Mouse (Mus musculus) midbrain, embryonic 11.5 days (tissue): ENCODE results near the gene Npm3. TPM values are rescaled to one million over a fixed set of nuclear protein-coding genes. Genes with fewer than 3 reads are reported as not detected.

Experiments used
- ATAC-seq: fragments of 200-750 bp; cut with Nextera tagmentation; 2 replicates; pipeline ENCODE4 v1.8.0; 2017; ENCODE audit warnings: moderate TSS enrichment, moderate library complexity; ENCODE audit not compliant: low FRiP score
- DNase-seq: peaks from one replicate; pipeline ENCODE4 v3.0.0; 2015; ENCODE audit warnings: low spot score; ENCODE audit errors: missing footprints
- H3K27ac ChIP-seq: fragments of 300-500 bp; sonication (generic); 2 replicates; pipeline ENCODE4 v1.5.1; 2014; ENCODE audit warnings: low read depth, low read length
- H3K27me3 ChIP-seq: fragments of 300-500 bp; sonication (generic); 2 replicates; pipeline ENCODE4 v1.6.1; 2014; ENCODE audit warnings: mild to moderate bottlenecking, low read length, moderate library complexity, mixed read lengths; ENCODE audit not compliant: control insufficient read depth, insufficient read depth
- H3K36me3 ChIP-seq: fragments of 300-500 bp; sonication (generic); 2 replicates; pipeline ENCODE4 v1.6.1; 2014; ENCODE audit warnings: mild to moderate bottlenecking, low read length, moderate library complexity, mixed read lengths; ENCODE audit not compliant: control insufficient read depth, insufficient read depth
- H3K4me1 ChIP-seq: fragments of 300-500 bp; sonication (generic); 2 replicates; pipeline ENCODE4 v1.6.1; 2014; ENCODE audit warnings: low read length; ENCODE audit not compliant: control insufficient read depth, insufficient read depth
- H3K4me2 ChIP-seq: fragments of 300-500 bp; sonication (generic); 2 replicates; pipeline ENCODE4 v1.6.1; 2014; ENCODE audit warnings: mild to moderate bottlenecking, moderate library complexity
- H3K4me3 ChIP-seq: fragments of 300-500 bp; sonication (generic); 2 replicates; pipeline ENCODE4 v1.5.1; 2014; ENCODE audit warnings: low read depth, low read length
- H3K9ac ChIP-seq: fragments of 300-500 bp; sonication (generic); 2 replicates; pipeline ENCODE4 v1.6.1; 2014; ENCODE audit warnings: low read length
- H3K9me3 ChIP-seq: fragments of 300-500 bp; sonication (generic); 2 replicates; pipeline ENCODE4 v1.6.1; 2016; ENCODE audit warnings: low read length; ENCODE audit not compliant: control insufficient read depth
- WGBS: fragments of 180-500 bp; shearing (Covaris S2); extraction: QIAGEN DNeasy Blood & Tissue Kit; methylation state at CpG from one replicate; pipeline ENCODE4 v1.1.7; 2014; 5-methylcytosine and 5-hydroxymethylcytosine counted together
- polyA plus RNA-seq: library from polyadenylated mRNA; unstranded; fragments of >200 nt; fragmentation: Nextera tagmentation; extraction: Ambion mirVana; gene quantifications from 2 replicates; pipeline ENCODE4 v1.2.1, GENCODE M21; 2014

Gene Npm3
- polyA plus RNA-seq, 1 experiment from 2014 or later: 10.4 TPM

DNA sequence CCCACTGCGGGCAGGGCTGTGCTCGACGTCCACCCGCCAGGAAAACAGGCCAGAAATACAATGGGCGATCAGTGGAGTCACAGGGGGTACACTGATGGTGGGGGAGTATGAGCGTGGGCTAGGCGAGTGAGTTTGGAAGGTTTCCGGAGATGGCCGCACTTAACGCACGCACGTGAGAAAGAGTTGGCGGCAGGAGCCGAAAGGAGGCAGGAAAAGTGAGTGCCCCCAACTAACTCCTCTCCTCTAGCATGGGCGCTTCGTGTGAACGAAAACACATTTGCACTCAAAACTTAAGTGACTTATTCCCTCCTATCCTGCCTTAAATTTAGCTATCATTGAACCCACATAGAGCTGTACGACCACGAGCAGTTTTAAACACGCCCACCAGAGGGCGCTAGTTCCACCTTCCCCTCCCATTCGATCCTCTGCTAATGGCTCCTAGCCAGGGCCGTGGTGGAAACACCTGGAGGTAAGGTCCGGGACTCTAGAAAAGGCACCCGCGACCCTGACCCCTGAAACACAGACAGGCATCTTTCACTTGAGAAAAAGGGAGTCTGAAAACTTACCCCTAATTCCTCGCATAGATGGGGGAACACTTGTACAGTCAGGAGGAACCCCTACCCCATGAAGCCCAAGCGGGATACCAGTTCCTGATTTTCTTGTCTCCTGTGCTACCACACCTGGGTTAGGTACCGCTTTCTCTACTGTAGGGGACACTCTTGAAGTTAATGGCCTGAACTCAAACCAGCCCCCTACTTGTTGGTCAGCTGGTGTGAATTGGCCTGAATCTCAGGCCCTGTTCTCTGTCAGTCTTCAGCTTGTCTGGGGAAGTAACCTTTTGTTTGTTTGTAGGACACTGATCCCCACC lies 3.0 kb downstream of the Npm3 start:
- H3K9ac ChIP-seq: no peak overlapping the region
- H3K27ac ChIP-seq: no peak overlapping the region
- no peak overlapping the region for H3K4me3 ChIP-seq
- ATAC-seq: peak; percentile 31; the same call in 1 of the 2 replicates
- no peaks in the 10 kb centered on the region for H3K9me3 ChIP-seq
- H3K4me2 ChIP-seq: no peak overlapping the region
- H3K36me3 ChIP-seq: no peaks in the 10 kb centered on the region
- WGBS: 8% methylated on average over 29 of the region's 29 CpGs
- peaks cover 24% of the 10 kb centered on the region for H3K4me1 ChIP-seq
- H3K27me3 ChIP-seq: peaks cover 59% of the 10 kb centered on the region
- DNase-seq: peak; percentile 98

DNA sequence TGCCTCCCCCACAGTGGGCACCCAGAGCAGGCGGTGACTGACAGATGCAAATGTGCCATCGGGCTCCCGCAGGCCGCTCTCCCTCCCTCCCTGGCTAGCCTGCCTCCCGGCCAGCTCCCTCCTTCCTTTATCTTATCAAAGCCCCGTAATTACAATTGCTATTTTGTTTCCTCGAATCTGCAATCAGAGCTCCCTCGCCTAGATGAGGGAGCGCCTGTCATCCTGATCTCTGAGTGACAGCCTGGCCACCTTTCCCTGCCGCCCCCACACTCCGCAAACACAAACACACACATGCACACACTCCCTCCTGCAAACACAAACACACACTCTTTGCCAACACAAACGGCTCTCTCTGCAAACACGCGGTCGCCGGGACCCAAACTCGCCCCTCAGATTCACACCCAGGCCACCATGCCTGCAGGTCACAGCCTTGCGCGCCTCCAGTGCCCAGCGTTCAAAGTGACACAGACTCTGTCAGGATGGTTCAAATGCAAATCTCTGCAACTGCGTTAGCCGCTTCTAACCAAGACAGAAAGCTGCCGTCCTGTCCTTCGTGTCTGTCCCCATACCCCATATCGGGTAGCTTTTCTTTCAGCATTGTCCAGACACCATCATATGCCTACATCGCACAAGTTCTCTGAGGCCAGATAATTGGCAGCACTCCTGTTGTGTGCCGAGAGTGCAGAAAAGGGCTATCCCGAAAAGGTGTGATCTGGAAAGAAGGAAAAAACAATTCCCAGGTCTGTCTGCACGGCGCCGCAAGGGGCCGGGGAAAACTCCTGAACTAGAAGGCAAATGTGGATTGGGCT lies 3.8 kb downstream of the Npm3 start:
- WGBS: 1% methylated on average over 32 of the region's 32 CpGs
- ATAC-seq: no peak
- Histone ChIP-seq H3K9me3 (no peaks in the 10 kb centered on the region), H3K4me1 (peaks cover 24% of the 10 kb centered on the region), H3K4me3 (no peak overlapping the region), H3K9ac (no peak overlapping the region), H3K36me3 (no peaks in the 10 kb centered on the region), H3K4me2 (no peak overlapping the region), H3K27ac (no peak overlapping the region), H3K27me3 (peaks cover 67% of the 10 kb centered on the region)
- peak; percentile 92 for DNase-seq

- Histone ChIP-seq H3K36me3 (no peaks in the 10 kb centered on the region), H3K4me2 (no peak overlapping the region), H3K27ac (no peak overlapping the region), H3K27me3 (peaks cover 85% of the 10 kb centered on the region), H3K9me3 (no peaks in the 10 kb centered on the region), H3K4me1 (peaks cover 20% of the 10 kb centered on the region), H3K9ac (no peak overlapping the region), H3K4me3 (no peak overlapping the region)
- ATAC-seq (no peak), DNase-seq (peak; percentile 92)
- WGBS: 16% methylated on average over 7 of the region's 7 CpGs
Observed at GRCm38 (mm10) chr19:45743619-45744018, 5.8 kb downstream of the Npm3 start.

DNA sequence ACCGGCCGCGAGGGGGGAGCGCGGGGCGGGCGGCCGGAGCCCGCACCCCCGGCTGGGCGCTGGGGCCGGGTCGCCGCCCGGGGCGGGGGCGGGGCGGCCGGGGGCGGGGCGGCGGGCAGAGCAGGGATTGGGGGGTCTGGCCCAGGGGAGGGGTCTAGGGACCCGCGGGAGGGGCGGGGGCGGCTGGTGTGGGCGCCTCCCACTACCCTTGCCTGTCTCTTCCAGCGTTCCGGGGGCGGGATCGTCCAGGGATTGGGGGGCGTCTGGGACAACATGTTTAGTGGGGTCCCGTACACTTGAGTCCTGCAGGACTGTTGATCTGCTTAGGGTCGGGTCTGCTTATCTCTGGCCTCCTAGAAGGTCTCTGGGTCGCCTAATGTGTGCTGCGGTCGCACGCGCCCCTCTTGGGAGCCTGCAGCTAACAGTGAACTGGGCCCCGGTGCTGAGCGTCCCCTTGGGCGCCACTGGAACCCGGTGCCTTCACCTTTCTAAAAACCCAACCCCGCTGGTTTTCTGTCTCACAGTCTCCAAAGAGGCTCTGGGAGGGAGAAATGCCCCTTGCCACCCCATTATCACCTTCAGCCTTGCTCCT lies 6.3 kb downstream of the Npm3 start:
- peaks cover 91% of the 10 kb centered on the region for H3K27me3 ChIP-seq

DNA sequence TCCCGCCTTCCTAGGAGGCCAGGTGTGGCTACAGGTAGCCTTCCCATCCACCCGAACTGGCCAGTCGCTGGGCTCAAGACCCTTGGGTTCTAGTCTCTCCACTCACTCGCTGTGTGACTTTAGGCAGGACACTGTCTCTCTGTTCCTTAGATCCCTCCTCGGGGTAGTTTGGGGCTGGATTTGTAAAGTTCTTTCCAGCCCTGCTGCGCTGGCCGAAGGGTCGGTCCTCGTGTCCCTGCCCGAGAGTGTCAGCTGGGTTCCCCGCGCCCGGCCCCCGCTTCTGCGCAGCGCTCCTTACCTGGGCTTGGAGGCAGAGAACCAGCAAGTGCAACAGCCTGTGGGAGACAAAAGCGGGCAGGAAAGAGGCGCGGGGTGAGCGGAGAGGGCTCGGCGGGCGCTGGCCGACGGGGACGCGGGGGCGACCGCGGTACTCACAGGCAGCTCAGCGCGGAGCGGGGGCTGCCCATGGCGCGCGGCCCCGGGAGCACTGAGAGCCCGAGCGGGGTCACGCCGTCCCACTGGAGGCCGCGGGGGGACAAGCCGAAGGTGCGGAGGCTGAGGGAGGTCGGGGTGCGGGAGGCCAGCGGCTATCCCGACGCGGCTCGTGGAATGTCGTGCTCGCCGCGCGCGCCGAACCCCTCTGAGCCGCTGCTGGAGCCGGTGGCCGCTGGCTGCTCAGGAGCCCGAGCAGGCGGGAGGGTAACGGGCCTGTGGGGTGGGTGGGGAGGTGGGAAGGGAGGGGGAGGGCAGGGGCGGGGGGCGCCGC lies 7.0 kb downstream of the Npm3 start, which contains the start of gene Fgf8:
Gene Fgf8 (minus strand): TSS at position 698 of the 766 bp plus-strand sequence.
- peaks cover 22% of the 10 kb centered on the region for H3K4me1 ChIP-seq
- H3K9ac ChIP-seq: peak within 1 kb of the TSS; percentile 47
- ATAC-seq (no peak), DNase-seq (peak; percentile 94)
- H3K36me3 ChIP-seq: no peaks in the 10 kb centered on the region
- H3K9me3 ChIP-seq: no peaks in the 10 kb centered on the region
- no peak within 1 kb of the TSS for H3K27ac ChIP-seq
- peak within 1 kb of the TSS; percentile 61 for H3K4me2 ChIP-seq
- peak within 1 kb of the TSS; percentile 38 for H3K4me3 ChIP-seq
- peaks cover 98% of the 10 kb centered on the region for H3K27me3 ChIP-seq
- under 1% methylated on average over 38 of the region's 68 CpGs for WGBS

More for the DNA sequence above, 6.3 kb downstream of the Npm3 start:
- ATAC-seq (no peak), DNase-seq (peak; percentile 92)
- H3K36me3 ChIP-seq: no peaks in the 10 kb centered on the region
- H3K4me3 ChIP-seq: peak overlapping the region; percentile 38
- WGBS: 1% methylated on average over 18 of the region's 44 CpGs
- H3K4me1 ChIP-seq: peaks cover 17% of the 10 kb centered on the region
- no peak overlapping the region for H3K27ac ChIP-seq
- H3K9me3 ChIP-seq: no peaks in the 10 kb centered on the region
- H3K9ac ChIP-seq: no peak overlapping the region; the same call in 1 of the 2 replicates
- peak overlapping the region; percentile 61 for H3K4me2 ChIP-seq

DNA sequence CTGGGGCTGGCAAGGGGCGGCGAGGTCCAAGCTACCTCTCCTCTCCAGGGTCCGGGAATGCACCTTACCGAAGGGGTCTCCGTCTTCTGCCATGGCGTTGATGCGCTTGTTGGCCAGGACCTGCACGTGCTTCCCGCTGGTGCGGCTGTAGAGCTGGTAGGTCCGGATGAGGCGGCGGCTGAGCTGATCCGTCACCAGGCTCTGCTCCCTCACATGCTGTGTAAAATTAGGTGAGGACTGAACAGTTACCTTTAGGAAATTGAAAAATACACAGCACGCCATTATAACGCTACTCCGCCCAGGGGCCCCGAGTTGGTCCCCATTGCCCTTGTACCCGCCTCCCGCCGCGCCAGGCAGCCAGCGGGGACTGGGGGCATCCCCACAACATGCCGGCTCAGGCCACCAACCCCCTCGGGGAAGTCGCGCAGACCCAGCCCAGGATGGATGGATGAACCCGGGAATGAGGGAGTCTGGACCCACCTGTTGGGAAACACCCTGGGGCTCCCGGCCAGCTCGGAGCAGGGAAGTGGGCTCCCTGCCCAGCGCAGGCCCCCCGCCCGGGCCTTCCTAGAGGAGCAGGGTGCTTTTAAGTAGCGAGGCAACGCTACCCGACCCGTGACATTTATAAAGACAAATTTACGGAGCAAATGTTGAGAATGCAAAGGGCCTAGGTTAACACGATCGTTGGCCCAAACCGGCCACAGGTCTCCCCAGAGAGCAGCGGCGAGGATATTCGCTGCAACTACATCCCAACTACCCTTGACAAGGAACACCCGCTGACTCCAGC lies 7.8 kb downstream of the Npm3 start:
- ATAC-seq (no peak), DNase-seq (peak; percentile 94)
- WGBS: under 1% methylated on average over 45 of the region's 45 CpGs
- Histone ChIP-seq H3K4me3 (peak overlapping the region; percentile 38), H3K36me3 (no peaks in the 10 kb centered on the region), H3K27ac (no peak overlapping the region), H3K9ac (0 out of 2 replicates have a peak overlapping the region, but pooled peaks have one; percentile 12), H3K4me1 (peaks cover 30% of the 10 kb centered on the region), H3K4me2 (peak overlapping the region; percentile 61), H3K9me3 (no peaks in the 10 kb centered on the region), H3K27me3 (peaks cover 98% of the 10 kb centered on the region)

- no peaks in the 10 kb centered on the region for H3K9me3 ChIP-seq
- H3K36me3 ChIP-seq: no peaks in the 10 kb centered on the region
- WGBS: 2% methylated on average over 7 of the region's 7 CpGs
- no peak overlapping the region for H3K9ac ChIP-seq
- ATAC-seq (no peak), DNase-seq (no peak)
- no peak overlapping the region for H3K27ac ChIP-seq
- H3K4me2 ChIP-seq: no peak overlapping the region
- H3K4me3 ChIP-seq: no peak overlapping the region
- peaks cover 98% of the 10 kb centered on the region for H3K27me3 ChIP-seq
- H3K4me1 ChIP-seq: peaks cover 31% of the 10 kb centered on the region
Observed at GRCm38 (mm10) chr19:45740817-45741216, 8.6 kb downstream of the Npm3 start.

DNA sequence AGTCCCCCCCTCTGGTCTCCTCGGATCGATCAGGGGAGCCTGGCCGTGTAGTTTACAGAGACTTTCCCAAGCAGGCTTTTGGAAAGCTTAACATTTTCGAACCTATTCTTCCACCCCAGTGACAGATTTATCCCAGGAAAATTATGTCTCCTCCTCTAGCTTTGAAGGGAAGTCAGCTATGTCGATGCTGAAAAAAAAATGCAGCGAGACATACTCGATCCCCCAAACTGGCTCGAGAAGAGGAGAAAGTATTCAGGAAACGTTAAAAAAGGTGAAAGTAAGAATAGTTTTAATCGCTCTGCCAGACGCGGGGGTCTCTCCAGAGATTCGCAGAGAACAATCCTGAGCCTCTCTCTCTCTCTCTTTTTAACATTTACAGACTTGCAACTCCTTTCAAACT lies 9.2 kb downstream of the Npm3 start:
- no peak for ATAC-seq
- WGBS: 5% methylated on average over 13 of the region's 13 CpGs
- Histone ChIP-seq H3K27me3 (peaks cover 98% of the 10 kb centered on the region), H3K9ac (no peak overlapping the region), H3K4me3 (no peak overlapping the region), H3K9me3 (no peaks in the 10 kb centered on the region), H3K4me2 (no peak overlapping the region), H3K27ac (no peak overlapping the region), H3K36me3 (no peaks in the 10 kb centered on the region), H3K4me1 (peaks cover 28% of the 10 kb centered on the region)
- DNase-seq: peak; percentile 91
